Mouse (Mus musculus) forebrain, embryonic 16.5 days (tissue): ENCODE data around the gene Shroom2. TPM values are rescaled to one million over a fixed set of nuclear protein-coding genes. Genes with fewer than 3 reads are reported as not detected.

Experiments
- ATAC-seq: fragments of 200-750 bp; cut with Nextera tagmentation; 2 replicates; pipeline ENCODE4 v1.8.0; 2017; ENCODE audit warnings: mild to moderate bottlenecking, moderate library complexity
- H3K27ac ChIP-seq: fragments of 300-500 bp; sonication (generic); 2 replicates; pipeline ENCODE4 v1.5.1; 2014; ENCODE audit warnings: low read length, control low read depth
- H3K27me3 ChIP-seq: fragments of 300-500 bp; sonication (generic); replicated peaks from 2 replicates; pipeline ENCODE4 v1.6.1; 2014; ENCODE audit warnings: low read length; ENCODE audit not compliant: control insufficient read depth, insufficient read depth
- H3K36me3 ChIP-seq: fragments of 300-500 bp; sonication (generic); 2 replicates; pipeline ENCODE4 v1.6.1; 2014; ENCODE audit not compliant: control insufficient read depth, insufficient read depth
- H3K4me1 ChIP-seq: fragments of 300-500 bp; sonication (generic); replicated peaks from 2 replicates; pipeline ENCODE4 v1.6.1; 2014; ENCODE audit warnings: low read length; ENCODE audit not compliant: control insufficient read depth, insufficient read depth
- H3K4me2 ChIP-seq: fragments of 300-500 bp; sonication (generic); 2 replicates; pipeline ENCODE4 v1.6.1; 2014; ENCODE audit warnings: mild to moderate bottlenecking, low read length, control low read depth
- H3K4me3 ChIP-seq: fragments of 300-500 bp; sonication (generic); replicated peaks from 2 replicates; pipeline ENCODE4 v1.5.1; 2014; ENCODE audit warnings: mild to moderate bottlenecking, low read length, control low read depth
- H3K9ac ChIP-seq: fragments of 300-500 bp; sonication (generic); replicated peaks from 2 replicates; pipeline ENCODE4 v1.6.1; 2014; ENCODE audit warnings: low read depth, low read length, control low read depth
- H3K9me3 ChIP-seq: fragments of 300-500 bp; sonication (generic); 2 replicates; pipeline ENCODE4 v1.6.1; 2016; ENCODE audit warnings: low read length; ENCODE audit not compliant: control insufficient read depth
- WGBS: fragments of 180-500 bp; shearing (Covaris S2); extraction: QIAGEN DNeasy Blood & Tissue Kit; methylation state at CpG from one replicate; pipeline ENCODE4 v1.1.7; 2014; 5-methylcytosine and 5-hydroxymethylcytosine counted together
- polyA plus RNA-seq: library from polyadenylated mRNA; unstranded; fragments of >200 nt; fragmentation: Nextera tagmentation; extraction: Ambion mirVana; gene quantifications from 2 replicates; pipeline ENCODE4 v1.2.1, GENCODE M21; 2015

Gene Shroom2
- polyA plus RNA-seq, 1 experiment from 2014 or later = 59.3 TPM

DNA sequence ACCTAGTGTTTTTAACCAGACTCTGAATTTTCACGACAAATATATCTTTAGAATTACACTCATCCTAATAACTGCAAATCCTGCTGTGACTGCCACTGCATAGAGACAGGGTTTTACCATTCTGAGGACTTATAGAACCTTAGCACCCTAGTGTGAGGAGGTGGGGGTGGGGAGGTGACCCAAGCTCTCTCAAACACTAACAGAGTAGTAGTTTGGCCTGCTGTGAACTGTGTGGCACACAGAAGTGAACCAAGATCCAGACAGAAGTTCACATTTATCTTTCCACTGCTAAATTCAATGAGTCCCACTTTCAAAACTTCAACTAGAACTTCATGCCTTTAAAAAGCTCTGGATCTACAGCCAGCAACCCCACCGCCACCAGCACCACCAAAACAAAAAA lies 6.4 kb downstream of the Shroom2 start:
- no peaks in the 10 kb centered on the region; the same call in 1 of the 2 replicates for H3K27me3 ChIP-seq
- WGBS = 53% methylated on average over 2 of the region's 2 CpGs
- no peaks in the 10 kb centered on the region for H3K9me3 ChIP-seq
- no peak overlapping the region for H3K27ac ChIP-seq
- H3K4me3 ChIP-seq = no peak overlapping the region
- H3K9ac ChIP-seq = no peak overlapping the region
- no peaks in the 10 kb centered on the region for H3K36me3 ChIP-seq
- H3K4me2 ChIP-seq = no peak overlapping the region
- no peak for ATAC-seq
- no peaks in the 10 kb centered on the region for H3K4me1 ChIP-seq

DNA sequence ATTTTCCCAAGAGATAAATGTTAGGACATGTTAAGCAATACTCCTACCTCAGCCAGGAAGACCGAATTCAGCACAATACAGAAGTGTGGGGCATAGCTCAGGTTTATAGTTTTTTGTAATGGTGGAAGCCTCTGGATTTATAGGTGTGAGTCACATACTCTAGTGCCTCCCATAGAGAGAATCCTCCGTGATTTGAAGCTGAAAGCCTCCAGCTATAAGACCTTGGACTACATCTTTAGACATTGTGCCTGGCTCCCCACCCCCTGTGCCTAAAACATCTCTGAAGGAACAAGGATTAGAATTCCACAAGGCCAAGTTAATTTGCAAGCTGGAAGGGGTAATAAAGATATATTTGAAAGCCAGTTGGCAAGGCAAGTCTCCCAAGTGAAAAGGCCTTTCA lies 6.8 kb downstream of the Shroom2 start:
- H3K9ac ChIP-seq = no peak overlapping the region
- H3K4me2 ChIP-seq = no peak overlapping the region
- no peak for ATAC-seq
- no peaks in the 10 kb centered on the region for H3K9me3 ChIP-seq
- H3K27ac ChIP-seq = no peak overlapping the region
- no peaks in the 10 kb centered on the region for H3K36me3 ChIP-seq
- no peak overlapping the region for H3K4me3 ChIP-seq
- no peaks in the 10 kb centered on the region for H3K4me1 ChIP-seq
- WGBS = 39% methylated on average over 2 of the region's 2 CpGs
- H3K27me3 ChIP-seq = no peaks in the 10 kb centered on the region

DNA sequence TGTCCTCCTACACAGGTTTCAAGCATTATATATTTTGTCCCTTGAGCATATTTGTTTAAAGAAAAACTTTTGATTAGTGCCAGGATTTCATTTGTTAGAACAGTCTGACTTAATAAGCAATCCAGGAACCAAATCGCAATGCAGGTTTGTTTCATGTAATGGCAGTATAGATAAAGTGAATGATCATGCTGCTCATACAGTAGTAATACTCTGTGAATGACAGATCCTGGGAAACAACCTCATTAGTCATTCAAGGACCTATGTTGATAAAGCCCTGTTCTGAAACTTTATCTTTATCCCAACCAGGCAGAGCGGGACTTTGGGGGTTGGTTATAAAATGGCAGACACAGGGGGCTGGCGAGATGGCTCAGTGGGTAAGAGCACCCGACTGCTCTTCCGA lies 13.0 kb downstream of the Shroom2 start:
- H3K9me3 ChIP-seq = no peaks in the 10 kb centered on the region
- H3K4me3 ChIP-seq = no peak overlapping the region
- H3K36me3 ChIP-seq = no peaks in the 10 kb centered on the region
- no peak overlapping the region for H3K4me2 ChIP-seq
- no peak for ATAC-seq
- 88% methylated on average over 5 of the region's 5 CpGs for WGBS
- H3K27ac ChIP-seq = no peak overlapping the region
- no peaks in the 10 kb centered on the region for H3K4me1 ChIP-seq
- no peaks in the 10 kb centered on the region for H3K27me3 ChIP-seq
- no peak overlapping the region for H3K9ac ChIP-seq

DNA sequence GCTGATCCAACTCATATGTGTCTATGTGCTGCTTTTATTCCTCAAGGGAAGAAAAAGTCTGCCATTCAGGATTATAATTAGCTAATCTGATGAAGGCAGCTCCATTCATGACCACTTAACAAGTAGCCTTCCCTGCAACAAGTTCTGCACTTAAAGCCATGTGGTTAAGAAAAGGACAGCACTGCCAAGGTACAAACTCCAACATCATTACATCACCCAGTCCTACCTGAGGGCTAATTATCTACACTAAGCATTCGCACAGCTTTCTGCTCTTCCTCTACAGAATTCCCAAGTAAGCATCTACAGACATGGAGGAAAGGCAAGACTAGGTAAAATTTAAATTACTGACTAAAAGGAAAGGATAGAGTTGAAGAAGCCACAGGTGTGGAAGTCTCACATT lies 13.4 kb downstream of the Shroom2 start:
- Histone ChIP-seq H3K36me3 (no peaks in the 10 kb centered on the region), H3K4me3 (no peak overlapping the region), H3K4me1 (no peaks in the 10 kb centered on the region), H3K4me2 (no peak overlapping the region), H3K27ac (no peak overlapping the region), H3K9ac (no peak overlapping the region), H3K27me3 (no peaks in the 10 kb centered on the region), H3K9me3 (no peaks in the 10 kb centered on the region)
- no peak for ATAC-seq
- WGBS = 93% methylated on average over 1 of the region's 1 CpGs

DNA sequence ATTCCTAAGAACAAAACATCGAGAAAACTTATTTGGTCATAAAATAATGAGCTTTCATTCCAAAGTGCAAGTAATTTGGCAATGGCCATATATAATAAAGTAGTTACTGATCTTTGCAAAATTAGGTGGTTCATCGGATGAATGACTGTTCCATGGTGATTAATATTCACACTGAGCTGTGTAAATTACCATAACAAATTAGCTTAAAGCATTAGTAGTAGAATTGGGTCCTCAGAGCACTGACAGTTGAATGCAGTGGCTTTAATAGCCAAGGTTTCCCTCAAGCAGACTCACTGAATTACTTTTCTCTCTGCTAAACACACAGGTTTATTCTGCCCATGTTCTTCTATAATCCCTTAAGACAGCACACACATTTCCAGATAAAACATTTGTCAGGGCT lies 23.3 kb downstream of the Shroom2 start:
- H3K4me1 ChIP-seq = no peaks in the 10 kb centered on the region
- H3K36me3 ChIP-seq = no peaks in the 10 kb centered on the region
- H3K4me2 ChIP-seq = no peak overlapping the region
- no peak overlapping the region for H3K4me3 ChIP-seq
- WGBS = 23% methylated on average over 2 of the region's 2 CpGs
- no peak overlapping the region for H3K27ac ChIP-seq
- H3K9me3 ChIP-seq = no peaks in the 10 kb centered on the region
- H3K9ac ChIP-seq = no peak overlapping the region
- peak; percentile 68 for ATAC-seq
- H3K27me3 ChIP-seq = peaks cover 2% of the 10 kb centered on the region; the same call in 1 of the 2 replicates

DNA sequence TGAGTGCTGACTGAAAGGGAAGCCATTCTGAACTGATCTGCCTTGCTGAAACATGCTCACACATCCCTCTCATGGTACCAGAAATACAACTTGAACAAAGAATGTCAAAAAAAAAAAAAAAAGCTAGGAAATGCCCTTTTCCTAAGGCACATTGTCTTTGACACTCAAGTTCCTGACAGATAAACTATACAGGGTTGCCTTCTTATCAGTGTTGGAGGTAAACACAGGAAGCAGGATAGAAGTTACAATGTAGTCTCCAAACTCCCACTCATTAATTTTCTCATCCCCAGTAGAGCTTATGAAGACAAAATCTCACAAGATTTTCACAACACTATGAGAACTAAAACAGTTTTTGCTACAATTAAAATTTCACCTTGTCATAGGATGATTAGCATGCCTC lies 25.6 kb downstream of the Shroom2 start:
- H3K9ac ChIP-seq = no peak overlapping the region

DNA sequence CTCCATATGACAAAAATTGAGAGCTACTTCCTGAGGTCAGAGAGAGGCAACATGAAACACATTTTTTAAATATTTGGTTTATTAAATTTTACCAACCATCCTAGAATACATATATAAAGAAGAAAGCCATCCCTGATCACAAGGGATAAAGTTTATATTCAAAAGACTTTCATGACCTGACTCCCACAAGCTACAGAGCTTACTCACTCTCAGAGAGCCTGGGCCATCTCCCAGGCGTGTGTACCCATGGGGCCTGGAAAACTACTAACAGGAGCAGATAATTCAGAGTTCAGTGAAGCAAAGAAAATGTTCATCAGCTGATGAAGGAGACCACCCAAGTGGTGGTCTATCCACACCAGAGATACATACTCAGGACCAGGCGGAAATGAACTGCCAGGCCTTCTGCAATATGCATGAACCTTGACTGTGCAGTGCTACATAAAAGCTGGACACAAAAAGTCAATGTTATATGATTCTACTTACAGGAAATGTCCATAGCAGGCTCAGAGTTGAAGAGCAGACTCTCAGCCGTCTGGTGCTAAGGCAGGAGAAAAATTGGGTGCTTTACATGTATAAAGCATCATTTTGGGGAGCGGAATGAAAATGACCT lies 30.4 kb downstream of the Shroom2 start:
- Histone ChIP-seq H3K4me2 (no peak overlapping the region), H3K27ac (no peak overlapping the region), H3K36me3 (no peaks in the 10 kb centered on the region), H3K9ac (no peak overlapping the region), H3K4me3 (no peak overlapping the region), H3K27me3 (peaks cover 2% of the 10 kb centered on the region; the same call in 1 of the 2 replicates), H3K9me3 (no peaks in the 10 kb centered on the region), H3K4me1 (no peaks in the 10 kb centered on the region)
- ATAC-seq = no peak
- 75% methylated on average over 4 of the region's 4 CpGs for whole genome bisulfite sequencing

More for the DNA sequence above, 25.6 kb downstream of the Shroom2 start:
- Histone ChIP-seq H3K36me3 (no peaks in the 10 kb centered on the region), H3K9me3 (no peaks in the 10 kb centered on the region), H3K27me3 (peaks cover 2% of the 10 kb centered on the region; the same call in 1 of the 2 replicates), H3K4me1 (no peaks in the 10 kb centered on the region), H3K4me3 (no peak overlapping the region), H3K4me2 (no peak overlapping the region), H3K27ac (no peak overlapping the region)
- ATAC-seq = no peak

DNA sequence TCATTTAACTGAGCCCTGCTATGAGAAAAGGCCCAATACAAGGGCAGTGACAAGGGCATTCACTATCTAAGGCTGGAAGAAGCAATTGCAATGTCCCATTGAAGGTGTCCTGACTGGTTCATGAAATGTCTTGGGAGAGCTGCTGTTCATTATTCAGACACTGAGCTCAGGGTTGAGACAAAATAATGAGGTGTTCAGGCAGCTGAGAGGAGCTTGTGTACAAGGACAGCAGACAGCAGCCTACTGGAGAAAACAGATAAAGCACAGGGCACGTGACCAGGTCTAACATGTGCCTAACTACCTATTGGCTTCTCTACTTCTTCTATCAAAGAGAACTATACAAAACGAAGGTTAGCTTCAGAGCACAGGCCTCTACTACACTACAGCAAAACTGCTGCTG lies 31.1 kb downstream of the Shroom2 start:
- Histone ChIP-seq H3K36me3 (no peaks in the 10 kb centered on the region), H3K27ac (no peak overlapping the region), H3K9ac (no peak overlapping the region), H3K4me1 (no peaks in the 10 kb centered on the region), H3K4me2 (no peak overlapping the region), H3K27me3 (peaks cover 1% of the 10 kb centered on the region; the same call in 1 of the 2 replicates), H3K4me3 (no peak overlapping the region), H3K9me3 (no peaks in the 10 kb centered on the region)
- no peak for ATAC-seq
- WGBS = 66% methylated on average over 2 of the region's 2 CpGs

DNA sequence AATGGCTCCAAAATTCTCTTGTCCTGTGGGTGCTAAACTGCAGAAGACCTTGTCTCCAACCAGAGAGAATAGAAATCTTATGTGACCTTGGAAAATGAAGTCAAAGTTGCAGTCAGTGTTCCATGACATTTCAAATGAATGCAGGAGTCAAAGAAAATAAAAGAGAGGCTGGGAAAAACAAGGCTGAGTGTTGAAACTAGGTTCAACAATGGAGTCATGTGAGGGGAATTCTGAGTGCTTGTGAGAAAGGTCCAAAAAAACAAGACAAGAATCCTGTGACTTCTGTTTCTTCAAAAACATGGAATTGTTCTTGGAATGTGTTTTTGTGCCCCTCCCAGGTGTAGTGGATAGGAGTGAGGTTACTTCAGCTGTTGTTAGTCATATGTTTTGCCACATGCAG lies 34.0 kb downstream of the Shroom2 start:
- no peaks in the 10 kb centered on the region for H3K36me3 ChIP-seq
- no peaks in the 10 kb centered on the region for H3K4me1 ChIP-seq
- no peak overlapping the region for H3K27ac ChIP-seq
- no peak overlapping the region for H3K4me2 ChIP-seq
- H3K9me3 ChIP-seq = no peaks in the 10 kb centered on the region
- H3K27me3 ChIP-seq = no peaks in the 10 kb centered on the region; the same call in 1 of the 2 replicates
- ATAC-seq = no peak
- no peak overlapping the region for H3K9ac ChIP-seq
- H3K4me3 ChIP-seq = no peak overlapping the region

DNA sequence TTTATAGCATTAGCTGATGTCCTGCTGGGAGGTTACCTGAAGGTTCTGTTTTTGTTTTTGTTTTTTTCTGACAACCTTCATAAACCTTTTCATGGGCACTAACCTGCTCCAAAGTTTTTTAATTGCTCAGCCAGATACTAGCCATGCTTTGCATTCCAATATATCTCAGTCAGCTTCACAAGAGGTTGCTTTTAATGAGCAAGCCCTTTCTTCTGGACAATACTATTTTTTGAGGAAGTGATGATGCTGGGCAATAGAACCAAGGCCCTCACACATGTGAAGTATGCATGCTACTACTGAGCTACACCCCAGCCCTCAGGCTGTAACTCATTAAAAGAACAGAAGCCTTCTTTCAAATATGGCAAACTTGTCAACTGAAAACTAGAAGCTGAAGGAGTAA lies 52.6 kb downstream of the Shroom2 start:
- Histone ChIP-seq H3K9me3 (no peaks in the 10 kb centered on the region), H3K9ac (no peak overlapping the region), H3K27ac (no peak overlapping the region), H3K4me2 (no peak overlapping the region), H3K4me3 (no peak overlapping the region), H3K27me3 (no peaks in the 10 kb centered on the region), H3K36me3 (no peaks in the 10 kb centered on the region), H3K4me1 (no peaks in the 10 kb centered on the region)
- ATAC-seq = no peak
